Mouse (Mus musculus) MEL (cell line): ENCODE results near the gene Grb2. TPM values are rescaled to one million over a fixed set of nuclear protein-coding genes. Genes with fewer than 3 reads are reported as not detected.

Source experiments
- DNase-seq: peaks from one replicate; pipeline ENCODE4 v3.0.0; 2011; ENCODE audit warnings: low read depth, low spot score
- H3K27ac ChIP-seq: 2 replicates; pipeline ENCODE4 v1.5.1; 2012; ENCODE audit warnings: low read depth, mild to moderate bottlenecking, control low read depth, low read length, moderate library complexity; ENCODE audit not compliant: control insufficient read depth
- H3K27me3 ChIP-seq, 2 experiments: fragments of 150-350 bp in 1 of 2; sonication (generic) in 1 of 2; 2 replicates each; pipeline ENCODE4 v1.6.1; 2012; ENCODE audit warnings: low read length in 2 of 2, mild to moderate bottlenecking in 2 of 2, improper control_type of control experiment in 1 of 2, moderate library complexity in 1 of 2; ENCODE audit not compliant: insufficient read depth in 2 of 2, control insufficient read depth in 1 of 2
- H3K36me3 ChIP-seq, 2 experiments: 2 replicates each; pipeline ENCODE4 v1.6.1; 2012 to 2014; ENCODE audit warnings: low read length in 2 of 2, improper control_type of control experiment in 1 of 2, inconsistent platforms in 1 of 2, mild to moderate bottlenecking in 1 of 2; ENCODE audit not compliant: insufficient read depth in 2 of 2, control insufficient read depth in 1 of 2
- H3K4me1 ChIP-seq, 2 experiments: fragments of 150-350 bp in 1 of 2; sonication (generic) in 1 of 2; 2 replicates each; pipeline ENCODE4 v1.6.1; 2012; ENCODE audit warnings: low read length in 2 of 2, improper control_type of control experiment in 1 of 2, mild to moderate bottlenecking in 1 of 2; ENCODE audit not compliant: insufficient read depth in 2 of 2, control insufficient read depth in 1 of 2
- H3K4me3 ChIP-seq, 2 experiments: fragments of 150-350 bp in 1 of 2; sonication (generic) in 1 of 2; 2 replicates each; pipeline ENCODE4 v1.5.1; 2012; ENCODE audit warnings: low read depth in 2 of 2, low read length in 2 of 2, mild to moderate bottlenecking in 2 of 2, moderate library complexity in 2 of 2, control low read depth in 1 of 2, improper control_type of control experiment in 1 of 2; ENCODE audit not compliant: control insufficient read depth in 1 of 2, insufficient read depth in 1 of 2
- H3K79me2 ChIP-seq: 2 replicates; pipeline ENCODE4 v1.6.1; 2012; ENCODE audit warnings: mild to moderate bottlenecking, low read length, moderate library complexity; ENCODE audit not compliant: control insufficient read depth, poor library complexity, insufficient read depth
- H3K9ac ChIP-seq: 2 replicates; pipeline ENCODE4 v1.6.1; 2012; ENCODE audit warnings: low read depth, mild to moderate bottlenecking, control low read depth, low read length, moderate library complexity; ENCODE audit not compliant: control insufficient read depth, poor library complexity, severe bottlenecking
- H3K9me3 ChIP-seq: fragments of 150-350 bp; sonication (generic); replicated peaks from 2 replicates; pipeline ENCODE4 v1.6.1; 2012; ENCODE audit warnings: mild to moderate bottlenecking, low read length, improper control_type of control experiment, moderate library complexity; ENCODE audit not compliant: insufficient read depth
- CHD2 ChIP-seq: IDR thresholded peaks from 2 replicates; pipeline ENCODE4 v1.6.1; 2011; ENCODE audit warnings: low read length, improper control_type of control experiment
- EP300 ChIP-seq, 2 experiments: IDR thresholded peaks; 2 replicates each; pipeline ENCODE4 v1.6.1; 2011; ENCODE audit warnings: improper control_type of control experiment in 2 of 2, low read length in 2 of 2, low read depth in 1 of 2, mild to moderate bottlenecking in 1 of 2
- ETS1 ChIP-seq: IDR thresholded peaks from 2 replicates; pipeline ENCODE4 v1.6.1; 2012; ENCODE audit warnings: low read depth, mild to moderate bottlenecking, inconsistent platforms, low read length, improper control_type of control experiment, moderate library complexity
- GABPA ChIP-seq: IDR thresholded peaks from 2 replicates; pipeline ENCODE4 v1.6.1; 2012; ENCODE audit warnings: low read depth, mild to moderate bottlenecking, inconsistent platforms, low read length, improper control_type of control experiment, moderate library complexity
- HCFC1 ChIP-seq: IDR thresholded peaks from 2 replicates; pipeline ENCODE4 v1.6.1; 2012; ENCODE audit warnings: low read depth, mild to moderate bottlenecking, inconsistent platforms, low read length, improper control_type of control experiment, moderate library complexity
- KAT2A ChIP-seq: conservative IDR thresholded peaks from 2 replicates; pipeline ENCODE4 v1.6.1; 2012; ENCODE audit warnings: low read depth, low read length, improper control_type of control experiment, inconsistent platforms
- MAZ ChIP-seq: IDR thresholded peaks from 2 replicates; pipeline ENCODE4 v1.6.1; 2012; ENCODE audit warnings: low read depth, mild to moderate bottlenecking, inconsistent platforms, low read length, improper control_type of control experiment
- MEF2A ChIP-seq: IDR thresholded peaks from 2 replicates; pipeline ENCODE4 v1.6.1; 2014; ENCODE audit warnings: low read depth, mild to moderate bottlenecking, inconsistent platforms, low read length, improper control_type of control experiment; ENCODE audit not compliant: poor library complexity, insufficient replicate concordance, severe bottlenecking; ENCODE audit errors: extremely low read depth
- MYB ChIP-seq: IDR thresholded peaks from 2 replicates; pipeline ENCODE4 v1.6.1; 2011; ENCODE audit warnings: mild to moderate bottlenecking, low read depth, low read length, improper control_type of control experiment
- NELFE ChIP-seq: IDR thresholded peaks from 2 replicates; pipeline ENCODE4 v1.6.1; 2011; ENCODE audit warnings: low read depth, low read length, improper control_type of control experiment
- NRF1 ChIP-seq: IDR thresholded peaks from 2 replicates; pipeline ENCODE4 v1.6.1; 2014; ENCODE audit warnings: low read depth, mild to moderate bottlenecking, inconsistent platforms, low read length, improper control_type of control experiment, moderate library complexity; ENCODE audit not compliant: poor library complexity, insufficient read depth, severe bottlenecking
- POLR2A ChIP-seq, 2 experiments: IDR thresholded peaks; 2 replicates each; pipeline ENCODE4 v1.6.1; 2011 to 2012; ENCODE audit warnings: low read length in 2 of 2, mild to moderate bottlenecking in 2 of 2, control low read depth in 1 of 2, improper control_type of control experiment in 1 of 2, low read depth in 1 of 2, moderate library complexity in 1 of 2; ENCODE audit not compliant: control insufficient read depth in 1 of 2, insufficient read depth in 1 of 2, poor library complexity in 1 of 2
- POLR2AphosphoS2 ChIP-seq: IDR thresholded peaks from 2 replicates; pipeline ENCODE4 v1.6.1; 2011; ENCODE audit warnings: low read length, improper control_type of control experiment
- RAD21 ChIP-seq: IDR thresholded peaks from 2 replicates; pipeline ENCODE4 v1.6.1; 2011; ENCODE audit warnings: mild to moderate bottlenecking, low read depth, low read length, improper control_type of control experiment
- ZC3H11A ChIP-seq: IDR thresholded peaks from 2 replicates; pipeline ENCODE4 v1.6.1; 2012; ENCODE audit warnings: low read depth, mild to moderate bottlenecking, inconsistent platforms, low read length, improper control_type of control experiment
- ZMIZ1 ChIP-seq: IDR thresholded peaks from 2 replicates; pipeline ENCODE4 v1.6.1; 2012; ENCODE audit warnings: low read depth, mild to moderate bottlenecking, inconsistent platforms, low read length, improper control_type of control experiment, moderate library complexity
- ZNF384 ChIP-seq: IDR thresholded peaks from 2 replicates; pipeline ENCODE4 v1.6.1; 2012; ENCODE audit warnings: low read depth, mild to moderate bottlenecking, inconsistent platforms, low read length, improper control_type of control experiment
- polyA plus RNA-seq, 2 experiments: library from polyadenylated mRNA; stranded (reverse) in 1 of 2; unstranded in 1 of 2; fragments of >175 nt in 1 of 2; fragments of >200 nt in 1 of 2; gene quantifications; 2 replicates each; pipeline versions ENCODE4 v1.2.1 to v1.2.4; 2012; ENCODE audit warnings: low replicate concordance in 2 of 2, low read depth in 1 of 2; ENCODE audit not compliant: insufficient read length in 2 of 2, insufficient read depth in 1 of 2, missing spikeins in 1 of 2
- total RNA-seq: library from RNA; depleted of rRNA; stranded (reverse); fragments of 300-350 nt; gene quantifications from 2 replicates; pipeline ENCODE4 v1.2.3, GENCODE M21; 2012

The Grb2 gene
- total and polyA plus RNA-seq, 3 experiments = 75.3 to 261 TPM; not detected in 1

DNA sequence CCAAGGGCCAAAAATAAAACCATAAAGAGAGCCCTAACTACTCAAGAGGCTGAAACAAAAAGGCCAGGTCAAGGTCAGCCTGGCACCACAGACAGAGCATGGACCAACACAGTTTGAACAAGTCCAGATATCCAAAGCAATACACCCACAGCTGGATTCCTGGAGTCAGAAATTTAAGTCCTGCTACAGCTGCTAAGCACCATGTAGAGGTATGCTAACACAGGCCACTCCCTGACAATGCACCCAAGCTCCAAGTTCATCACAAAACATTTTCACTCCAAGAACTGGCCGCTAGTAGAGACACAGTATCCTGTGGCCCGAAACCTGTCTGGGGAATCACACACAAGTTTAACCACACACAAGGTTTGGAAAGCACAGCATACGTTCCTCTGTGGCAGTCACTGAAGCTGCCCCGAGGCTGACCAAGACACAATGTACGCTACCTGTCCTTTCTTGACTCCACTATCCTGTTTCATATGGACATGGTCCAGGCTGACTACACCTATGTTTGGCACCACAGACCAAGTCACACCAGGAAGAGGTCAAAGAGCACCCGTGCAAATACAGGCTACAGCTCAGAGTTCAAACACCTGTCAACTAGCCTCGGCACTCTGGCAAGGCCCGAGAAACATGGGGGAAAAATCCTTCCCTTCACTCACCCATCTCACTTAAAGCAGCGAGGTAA is 28.7 kb downstream of the Grb2 start:
- Histone ChIP-seq H3K27ac (no peak overlapping the region), H3K4me1 (peaks cover 4 to 23% of the 10 kb centered on the region in 2 experiments), H3K4me3 (no peak overlapping the region), H3K27me3 (no peaks in the 10 kb centered on the region), H3K36me3 (peaks cover 41 to 53% of the 10 kb centered on the region in 2 experiments), H3K9ac (no peak overlapping the region), H3K9me3 (no peaks in the 10 kb centered on the region), H3K79me2 (peaks cover 89% of the 10 kb centered on the region)
- TF ChIP-seq POLR2AphosphoS2 (no peak), RAD21 (no peak), NRF1 (no peak), MAZ (no peak), GABPA (no peak), ZC3H11A (no peak), MEF2A (no peak), KAT2A (no peak), MYB (no peak), NELFE (no peak), ETS1 (no peak), ZNF384 (no peak)
- no peak for DNase-seq

GRCm38 (mm10) chr11:115678861-115679260 is 29.5 kb downstream of the Grb2 start:
- Histone ChIP-seq H3K27ac (no peak overlapping the region), H3K9ac (no peak overlapping the region), H3K79me2 (peaks cover 90% of the 10 kb centered on the region), H3K4me1 (peaks cover 10 to 31% of the 10 kb centered on the region in 2 experiments), H3K4me3 (no peak overlapping the region), H3K27me3 (no peaks in the 10 kb centered on the region), H3K9me3 (no peaks in the 10 kb centered on the region), H3K36me3 (peaks cover 46 to 48% of the 10 kb centered on the region in 2 experiments)
- TF ChIP-seq EP300 (IDR thresholded peaks at IDR 0.05; ENCODE audit: low read depth in 1 of 2, low read length in 2 of 2) = no peak
- no peak for TF ChIP-seq POLR2A (IDR thresholded peaks at IDR 0.05; ENCODE audit: control insufficient read depth in 1 of 2, insufficient read depth in 1 of 2, low read depth in 1 of 2, low read length in 2 of 2, poor library complexity in 1 of 2)
- no peak for TF ChIP-seq GABPA
- no peak for TF ChIP-seq MAZ
- no peak for TF ChIP-seq NELFE
- no peak for TF ChIP-seq CHD2
- no peak for TF ChIP-seq HCFC1
- TF ChIP-seq RAD21 = no peak
- TF ChIP-seq ZMIZ1 = no peak
- DNase-seq = no peak
